Comparison of ENCODE assay signal across 9 mouse cellular contexts in genomic region chr5:103999738-104000137, GRCm38 (mm10). TPM values are rescaled to one million over a fixed set of nuclear protein-coding genes. Genes with fewer than 3 reads are reported as not detected.
DNase-seq lines count a peak whose midpoint lies in the region; ATAC-seq and TF ChIP-seq lines count a peak whose summit lies in the region.
"Had no signal": no experiment of that assay in that cellular context is flagged by ENCODE, and none has a peak within 500 bp of the region (broad histone marks: within the 10 kb centered on the region; RNA-seq: fewer than 3 reads in every experiment).

No protein-coding gene starts in this region.

- H3K27ac ChIP-seq in liver, embryonic 12.5 days: no peak overlapping the region
- H3K27ac ChIP-seq in intestine, embryonic 14.5 days (ENCODE audit: low read depth): no peak overlapping the region
- H3K27ac ChIP-seq in midbrain, postnatal 0 days (ENCODE audit: low read depth, low read length): no peak overlapping the region
- H3K27ac ChIP-seq: stomach, embryonic 15.5 days had no signal

- H3K4me2 ChIP-seq in liver, embryonic 12.5 days: no peak overlapping the region
- H3K4me2 ChIP-seq in intestine, embryonic 14.5 days (ENCODE audit: low read length): no peak overlapping the region
- H3K4me2 ChIP-seq in midbrain, postnatal 0 days (ENCODE audit: low read depth, low read length, poor library complexity, severe bottlenecking): no peak overlapping the region
- H3K4me2 ChIP-seq: stomach, embryonic 15.5 days had no signal

- peak; percentile 83 for DNase-seq in liver
- DNase-seq in cerebellum, adult 9-11 months: peak; percentile 69
- peak; percentile 34 to 69 for DNase-seq in frontal cortex, postnatal 10 days (ENCODE audit: low spot score in 2 of 2)
- DNase-seq in intestine, embryonic 14.5 days (ENCODE audit: low spot score): peak; percentile 93
- DNase-seq in left cerebral cortex, adult 8-10 months (ENCODE audit: low spot score in 2 of 2): peak; percentile 40 to 42
- peak; percentile 69 for DNase-seq in midbrain, postnatal 0 days (ENCODE audit: low spot score)
- DNase-seq in spleen, postnatal 14 days (ENCODE audit: low spot score in 2 of 2): peak; percentile 56 to 78

- peak; percentile 90 for TF ChIP-seq CTCF in midbrain, postnatal 0 days (IDR thresholded peaks at IDR 0.05)

- no peak overlapping the region for H3K4me3 ChIP-seq in liver, embryonic 12.5 days
- H3K4me3 ChIP-seq in intestine, embryonic 14.5 days (ENCODE audit: low read depth, low read length): no peak overlapping the region
- no peak overlapping the region for H3K4me3 ChIP-seq in midbrain, postnatal 0 days (ENCODE audit: low read depth, low read length)
- H3K4me3 ChIP-seq: stomach, embryonic 15.5 days had no signal

- H3K27me3 ChIP-seq in liver, embryonic 12.5 days (replicated peaks): no peaks in the 10 kb centered on the region
- no peaks in the 10 kb centered on the region for H3K27me3 ChIP-seq in intestine, embryonic 14.5 days (replicated peaks; ENCODE audit: control insufficient read depth, insufficient read depth, low read length)
- H3K27me3 ChIP-seq in midbrain, postnatal 0 days (ENCODE audit: insufficient read depth, low read length): no peaks in the 10 kb centered on the region
- H3K27me3 ChIP-seq: stomach, embryonic 15.5 days had no signal

- no peak for ATAC-seq in liver, embryonic 12.5 days
- ATAC-seq in intestine, embryonic 14.5 days (replicated peaks; ENCODE audit: low FRiP score, low TSS enrichment, low read depth): no peak
- ATAC-seq in midbrain, postnatal 0 days (ENCODE audit: low FRiP score): no peak

- H3K9me3 ChIP-seq in liver, embryonic 12.5 days (replicated peaks): no peaks in the 10 kb centered on the region
- no peaks in the 10 kb centered on the region for H3K9me3 ChIP-seq in intestine, embryonic 14.5 days (ENCODE audit: control insufficient read depth, low read length)
- H3K9me3 ChIP-seq in midbrain, postnatal 0 days (ENCODE audit: low read length): no peaks in the 10 kb centered on the region
- H3K9me3 ChIP-seq: stomach, embryonic 15.5 days had no signal

- WGBS in liver, embryonic 12.5 days (ENCODE audit: insufficient replicate concordance): 3% methylated on average over 5 of the region's 5 CpGs
- WGBS in intestine, embryonic 14.5 days: 8% methylated on average over 5 of the region's 5 CpGs
- 3% methylated on average over 5 of the region's 5 CpGs for WGBS in midbrain, postnatal 0 days

- no peaks in the 10 kb centered on the region for H3K36me3 ChIP-seq in liver, embryonic 12.5 days
- H3K36me3 ChIP-seq in intestine, embryonic 14.5 days (ENCODE audit: control insufficient read depth, insufficient read depth, low read length): no peaks in the 10 kb centered on the region; the same call in 1 of the 2 replicates
- H3K36me3 ChIP-seq in midbrain, postnatal 0 days (ENCODE audit: insufficient read depth, low read length): no peaks in the 10 kb centered on the region
- H3K36me3 ChIP-seq: stomach, embryonic 15.5 days had no signal

- no peak overlapping the region for H3K9ac ChIP-seq in liver, embryonic 12.5 days
- no peak overlapping the region for H3K9ac ChIP-seq in intestine, embryonic 14.5 days (ENCODE audit: low read length)
- no peak overlapping the region for H3K9ac ChIP-seq in midbrain, postnatal 0 days (replicated peaks; ENCODE audit: low read length, poor library complexity, severe bottlenecking)
- H3K9ac ChIP-seq: stomach, embryonic 15.5 days had no signal

- peaks cover 15% of the 10 kb centered on the region for H3K4me1 ChIP-seq in liver, embryonic 12.5 days
- no peaks in the 10 kb centered on the region for H3K4me1 ChIP-seq in intestine, embryonic 14.5 days (replicated peaks; ENCODE audit: control insufficient read depth, insufficient read depth, low read length)
- H3K4me1 ChIP-seq in midbrain, postnatal 0 days (ENCODE audit: insufficient read depth, low read length): peaks cover 5% of the 10 kb centered on the region; the same call in 1 of the 2 replicates
- H3K4me1 ChIP-seq: stomach, embryonic 15.5 days had no signal

RNA-seq across cellular contexts. Expression of gene Hsd17b11, which starts 22.0 kb away (rescaled TPM):
- 1.5 and 1.7 TPM in 2 replicates for polyA plus RNA-seq in liver, embryonic 12.5 days (2016; fragmentation: Nextera tagmentation; extraction: Ambion mirVana)
- 6.2 and 6.5 TPM in 2 replicates for polyA plus RNA-seq in intestine, embryonic 14.5 days (2014; fragmentation: Nextera tagmentation; extraction: Ambion mirVana)
- 10 to 100 TPM; 52.4 to 53.9 (median 52.8) TPM for total RNA-seq in left cerebral cortex, adult 8-10 months (2022)
- total RNA-seq in midbrain, postnatal 0 days (2014; rRNA removed): 16.3 and 16.4 TPM in 2 replicates
- polyA plus RNA-seq in midbrain, postnatal 0 days (2015; fragmentation: Nextera tagmentation; extraction: Ambion mirVana): 3.6 and 4.7 TPM in 2 replicates

RNA-seq across cellular contexts. Expression of gene Hsd17b13, which starts 22.5 kb away (rescaled TPM):
- polyA plus RNA-seq in liver, embryonic 12.5 days (2016; fragmentation: Nextera tagmentation; extraction: Ambion mirVana): 0.17 and 0.21 TPM in 2 replicates
- polyA plus RNA-seq in intestine, embryonic 14.5 days (2014; fragmentation: Nextera tagmentation; extraction: Ambion mirVana): 1.9 and 4.6 TPM in 2 replicates
- total RNA-seq in left cerebral cortex, adult 8-10 months (2022): under 1 TPM in 1 of 4 experiments, not detected in 3; 0.46 TPM
- total RNA-seq in midbrain, postnatal 0 days (2014; rRNA removed): not detected in 2 replicates
- polyA plus RNA-seq in midbrain, postnatal 0 days (2015; fragmentation: Nextera tagmentation; extraction: Ambion mirVana): 0.15 and 0.27 TPM in 2 replicates

RNA-seq across cellular contexts. Expression of gene Nudt9, which starts 46.4 kb away (rescaled TPM):
- polyA plus RNA-seq in liver, embryonic 12.5 days (2016; fragmentation: Nextera tagmentation; extraction: Ambion mirVana): 86.3 and 88.9 TPM in 2 replicates
- 58.5 and 59.4 TPM in 2 replicates for polyA plus RNA-seq in intestine, embryonic 14.5 days (2014; fragmentation: Nextera tagmentation; extraction: Ambion mirVana)
- total RNA-seq in left cerebral cortex, adult 8-10 months (2022): 10 to 100 TPM; 62.8 to 69.5 (median 65.8) TPM
- 48.8 and 48.9 TPM in 2 replicates for total RNA-seq in midbrain, postnatal 0 days (2014; rRNA removed)
- polyA plus RNA-seq in midbrain, postnatal 0 days (2015; fragmentation: Nextera tagmentation; extraction: Ambion mirVana): 70.4 and 72.5 TPM in 2 replicates

Comparison
In these comparisons a context has a peak if more than half of its experiments do, and no peak if none do; other contexts are left out.
1. DNase-seq: peak in every context shown above with its lines; median percentile 93 in intestine, embryonic 14.5 days; 83 in liver; 69 in cerebellum, adult 9-11 months; 69 in midbrain, postnatal 0 days; 67 in spleen, postnatal 14 days; 52 in frontal cortex, postnatal 10 days; 41 in left cerebral cortex, adult 8-10 months.